Mouse (Mus musculus) kidney, adult 18-20 months (tissue): ENCODE results near the gene Fam174b.
A peak's percentile ranks its signal among the peaks of the same experiment; 100 is the strongest.

Source experiments
- DNase-seq: peaks from one replicate; pipeline ENCODE4 v3.0.0; 2021

Fam174b gene

DNA sequence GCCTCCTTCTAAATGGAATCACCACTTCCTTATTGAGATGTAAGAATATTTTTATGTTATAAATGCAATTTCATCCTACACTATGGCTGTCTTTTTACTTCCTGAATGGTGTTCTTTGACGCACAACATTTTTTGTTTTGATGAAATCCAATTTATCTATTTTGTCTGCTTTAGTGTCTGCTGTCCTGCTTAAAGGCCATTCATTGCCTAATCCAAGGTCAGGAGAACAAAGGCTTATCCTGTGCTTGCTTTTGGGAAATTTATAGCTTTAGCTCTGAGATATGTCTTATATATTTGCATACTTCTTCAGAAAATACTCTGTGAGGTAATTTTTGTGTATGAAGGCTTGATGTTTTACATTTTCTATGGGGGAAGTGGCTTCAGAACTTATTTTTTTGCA, 13.5 kb downstream of the Fam174b start:
- DNase-seq, result no peak

- no peak for DNase-seq
Measured at GRCm38 (mm10) chr7:73755377-73756110, 15.4 kb downstream of the Fam174b start.

GRCm38 (mm10) chr7:73761691-73762189, 21.6 kb downstream of the Fam174b start:
- no peak for DNase-seq

GRCm38 (mm10) chr7:73764679-73765078, 24.6 kb downstream of the Fam174b start:
- DNase-seq, result no peak

GRCm38 (mm10) chr7:73765186-73765903, 25.2 kb downstream of the Fam174b start:
- no peak for DNase-seq

- DNase-seq, result no peak
Measured at GRCm38 (mm10) chr7:73769224-73769623, 29.1 kb downstream of the Fam174b start.

DNA sequence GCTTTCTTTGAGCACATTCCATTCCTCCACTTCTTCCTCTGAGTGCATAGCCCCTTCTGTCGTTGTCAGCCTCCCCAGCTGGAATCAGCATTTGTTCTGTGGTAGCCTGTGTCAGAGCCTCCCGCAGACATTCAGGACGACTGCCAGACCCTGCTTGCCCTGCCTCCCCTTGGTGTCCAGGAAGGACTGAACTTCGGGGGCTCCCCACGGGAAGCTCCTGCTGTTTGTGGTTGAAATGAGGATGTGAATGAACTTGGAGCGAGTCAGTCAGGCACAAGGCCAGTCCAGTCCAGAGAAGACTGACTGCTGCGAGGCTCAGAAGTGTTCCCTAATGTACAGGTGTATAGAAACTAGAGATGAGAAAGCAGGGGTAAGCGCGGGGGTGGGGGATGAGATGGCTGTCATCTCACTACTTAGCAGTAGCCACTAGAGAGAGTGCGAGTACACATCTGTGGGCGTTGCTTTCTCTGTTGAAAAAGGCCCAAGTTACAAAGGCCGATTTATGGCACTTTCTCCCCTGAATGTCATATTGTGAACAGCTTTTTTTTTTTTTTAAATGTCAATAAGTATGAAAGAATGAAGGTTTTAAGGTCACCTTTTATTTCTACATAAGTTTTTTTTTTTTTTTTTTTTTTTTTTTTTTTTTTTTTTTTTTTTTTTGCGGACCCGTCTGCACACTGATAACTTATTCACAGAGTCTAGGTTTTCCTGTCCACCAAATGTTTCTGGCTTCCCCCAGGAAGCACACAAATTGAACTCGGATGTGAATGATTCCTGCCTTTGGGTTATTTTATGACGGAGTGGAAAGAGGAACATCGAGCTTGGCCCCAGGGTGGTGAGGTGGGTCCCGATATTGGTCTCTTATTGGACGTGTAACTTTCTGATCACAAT, 31.5 kb downstream of the Fam174b start:
- no peak for DNase-seq

GRCm38 (mm10) chr7:73772275-73772765, 32.2 kb downstream of the Fam174b start:
- no peak for DNase-seq

- no peak for DNase-seq
Measured at GRCm38 (mm10) chr7:73774781-73775180, 34.7 kb downstream of the Fam174b start.

DNA sequence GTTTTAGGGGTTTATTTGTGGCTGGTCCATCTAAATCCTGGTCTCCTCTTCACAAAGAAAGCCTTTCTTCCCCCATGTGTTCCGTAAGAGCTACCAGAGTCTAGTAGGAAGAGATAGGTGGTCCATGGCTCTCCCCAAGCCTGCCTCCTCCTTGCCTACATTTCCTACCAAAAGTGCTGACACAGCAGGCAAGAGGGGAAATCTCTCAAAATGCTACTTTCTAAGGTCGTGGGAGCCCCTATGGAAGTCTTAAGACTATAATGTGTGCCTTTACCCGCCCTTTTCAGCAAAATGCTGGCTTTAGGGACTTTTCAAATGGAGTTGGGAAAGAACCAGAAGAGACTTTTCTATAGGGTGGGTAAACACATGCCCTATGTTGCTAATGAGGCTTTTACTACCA, 37.7 kb downstream of the Fam174b start:
- no peak for DNase-seq

GRCm38 (mm10) chr7:73784736-73785428, 44.8 kb downstream of the Fam174b start:
- no peak for DNase-seq

- no peak for DNase-seq
Measured at GRCm38 (mm10) chr7:73785815-73786214, 45.7 kb downstream of the Fam174b start.

GRCm38 (mm10) chr7:73787513-73787912, 47.4 kb downstream of the Fam174b start:
- no peak for DNase-seq

DNA sequence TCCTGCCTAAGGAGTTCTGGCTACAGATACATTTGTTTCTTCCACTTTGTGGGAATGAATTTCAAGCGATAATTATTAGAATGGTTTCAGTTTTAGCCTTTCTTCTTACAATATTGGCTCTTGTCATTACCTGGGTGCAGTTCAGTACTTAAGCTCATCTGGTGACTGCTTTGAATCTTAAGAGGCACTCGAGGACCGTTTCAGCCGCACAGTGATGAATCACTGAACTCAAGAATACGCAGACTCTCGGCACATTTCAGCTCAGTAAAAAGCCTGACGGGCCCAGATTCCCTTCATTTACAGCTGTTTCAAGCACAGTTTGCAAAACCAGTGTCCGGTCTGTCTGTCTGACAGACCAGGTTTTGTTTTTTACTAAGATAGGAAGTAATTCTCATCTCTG, 51.0 kb downstream of the Fam174b start:
- DNase-seq, result no peak

DNA sequence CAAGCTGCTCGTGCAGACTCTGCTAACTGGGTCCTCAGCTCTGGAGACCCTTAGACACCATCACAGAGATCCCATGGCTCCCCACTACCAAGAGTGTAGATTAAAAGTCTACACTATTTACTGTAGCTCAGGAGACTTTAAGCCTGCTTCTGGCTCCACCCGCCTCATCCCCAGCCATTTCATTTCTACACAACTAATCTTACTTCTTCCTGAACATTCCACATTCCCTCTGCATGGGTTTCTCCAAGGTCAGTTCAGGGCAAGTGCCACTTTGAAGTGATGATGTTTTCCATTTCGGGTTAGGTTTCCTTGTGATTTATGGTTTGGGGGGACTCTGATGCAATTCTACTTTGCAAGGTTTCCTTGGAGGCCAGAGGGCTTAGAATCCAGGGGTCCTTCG, 52.1 kb downstream of the Fam174b start:
- no peak for DNase-seq

DNA sequence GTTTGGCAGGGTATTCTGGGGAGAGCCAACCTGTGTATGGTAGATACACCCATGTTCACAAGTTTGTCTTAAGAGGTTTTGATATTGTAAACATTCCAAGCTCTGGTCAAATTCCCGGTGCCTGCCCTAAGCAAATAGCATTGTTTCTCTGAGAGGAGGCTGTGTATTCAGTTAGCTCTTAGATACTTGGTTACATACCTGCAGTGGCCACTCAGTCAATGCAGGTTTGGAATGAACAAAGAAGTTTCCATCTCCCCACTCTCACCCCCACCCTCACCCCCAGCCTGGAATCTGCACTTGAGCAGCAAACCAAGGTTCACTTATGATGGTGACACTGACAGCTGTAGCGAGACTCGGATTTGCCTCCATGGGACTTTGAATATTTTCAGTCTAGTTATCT, 52.5 kb downstream of the Fam174b start:
- DNase-seq, result no peak

DNA sequence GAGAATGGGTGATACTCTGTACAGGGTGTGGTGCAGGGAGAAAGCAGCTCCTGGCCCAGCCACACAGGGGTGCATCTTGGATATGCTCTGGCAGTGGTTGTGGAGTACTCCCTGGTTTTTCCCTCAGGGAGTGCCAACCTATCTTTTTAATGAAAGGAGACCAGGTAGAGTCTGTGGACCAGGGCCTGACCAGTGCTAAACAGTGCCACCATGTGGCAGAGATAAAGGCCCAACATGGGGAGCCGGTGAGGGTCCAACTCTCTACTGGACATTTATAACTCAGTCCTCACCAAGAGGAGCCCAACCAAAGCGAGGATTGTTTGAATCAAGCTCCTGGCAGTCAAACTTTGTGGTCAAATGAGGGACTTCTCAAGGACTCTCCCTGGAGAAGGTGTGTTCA, 69.2 kb downstream of the Fam174b start:
- DNase-seq, result peak; percentile 37

- DNase-seq, result no peak
Measured at GRCm38 (mm10) chr7:73811439-73811838, 71.3 kb downstream of the Fam174b start.

DNA sequence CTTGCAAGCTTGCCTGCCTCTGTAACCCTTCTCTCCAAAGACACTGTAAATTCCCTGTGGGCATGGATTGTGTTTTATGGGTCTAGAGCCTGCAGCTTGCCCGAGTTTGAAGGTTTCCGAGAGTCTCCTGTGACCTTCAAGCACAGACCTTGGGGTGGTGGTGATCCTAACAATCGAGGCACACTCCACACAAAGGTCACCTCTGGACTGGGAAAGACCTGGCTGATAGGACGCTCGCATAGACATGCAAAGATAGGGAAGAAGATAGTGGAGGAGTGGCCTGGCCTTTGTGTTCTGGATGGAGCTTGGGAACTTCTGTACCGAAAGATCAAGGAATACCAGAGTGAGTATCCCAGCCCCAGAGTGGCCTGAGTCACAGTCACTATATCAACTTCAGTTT, 72.1 kb downstream of the Fam174b start:
- DNase-seq, result no peak

GRCm38 (mm10) chr7:73813887-73814286, 73.8 kb downstream of the Fam174b start:
- no peak for DNase-seq

- DNase-seq, result no peak
Measured at GRCm38 (mm10) chr7:73814454-73814853, 74.4 kb downstream of the Fam174b start.

- DNase-seq, result no peak
Measured at GRCm38 (mm10) chr7:73816255-73816996, 76.3 kb downstream of the Fam174b start.
